Mouse (Mus musculus): ENCODE data around the gene Rexo5. TPM values are rescaled to one million over a fixed set of nuclear protein-coding genes. Genes with fewer than 3 reads are reported as not detected.

The Rexo5 gene
- 24.0 and 27.4 TPM in 2 replicates for polyA plus RNA-seq (2014; fragmentation: Nextera tagmentation; extraction: Ambion mirVana)

DNA sequence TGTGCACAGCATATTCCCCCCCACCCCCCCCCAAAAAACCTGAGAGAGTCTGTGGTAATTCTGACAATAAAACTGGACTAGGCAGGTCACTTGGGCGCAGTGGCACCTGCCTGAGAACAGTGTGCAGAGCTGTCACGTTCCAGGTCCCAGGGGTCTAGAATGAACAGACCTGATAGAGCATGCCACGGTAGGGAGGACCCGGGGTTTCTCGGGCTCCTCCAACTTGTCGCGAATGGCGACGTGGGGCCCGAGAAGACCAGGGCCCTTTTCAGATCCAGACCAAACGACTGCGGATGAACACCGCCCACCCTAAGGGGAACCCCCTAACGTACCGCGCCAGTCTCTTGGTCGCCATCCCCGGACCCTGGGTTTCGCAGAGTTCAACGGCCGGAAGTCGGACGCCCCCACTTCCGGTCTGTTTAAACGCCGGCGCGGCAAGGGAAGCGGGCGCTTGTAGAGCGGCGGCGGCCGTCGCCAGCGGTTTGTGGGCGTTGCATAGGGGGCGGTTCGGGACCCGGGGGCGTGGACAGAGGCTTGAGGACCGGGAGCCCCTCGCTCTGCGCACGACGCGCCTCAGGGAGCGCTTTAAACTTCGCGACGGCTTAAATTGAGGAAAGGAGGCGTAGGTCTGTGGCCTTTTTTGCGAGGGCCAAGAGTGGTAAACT lies at the start of gene Rexo5, which contains the start of gene Eri2:
TSS of gene Rexo5 (plus strand) at position 421 of the 665 bp plus-strand sequence.
TSS of gene Eri2 (minus strand) at position 473 of the 665 bp plus-strand sequence.
- DNase-seq (ENCODE audit: low spot score) (peak; percentile 96), ATAC-seq (ENCODE audit: low FRiP score) (peak; percentile 99)
- H3K36me3 ChIP-seq (ENCODE audit: control insufficient read depth, insufficient read depth, low read length) = no peaks in the 10 kb centered on the region
- WGBS = under 1% methylated on average over 53 of the region's 53 CpGs
- H3K27ac ChIP-seq (ENCODE audit: low read depth, low read length) = peak within 1 kb of the TSS; percentile 67
- peak within 1 kb of the TSS; percentile 74 for H3K4me3 ChIP-seq (ENCODE audit: low read depth, low read length)
- H3K4me2 ChIP-seq (replicated peaks; ENCODE audit: low read depth, low read length) = peak within 1 kb of the TSS; percentile 80
- peak within 1 kb of the TSS; percentile 79 for H3K9ac ChIP-seq (ENCODE audit: low read depth, low read length)
- H3K27me3 ChIP-seq (ENCODE audit: control insufficient read depth, insufficient read depth, low read length) = no peaks in the 10 kb centered on the region
- no peaks in the 10 kb centered on the region for H3K4me1 ChIP-seq (replicated peaks; ENCODE audit: control insufficient read depth, insufficient read depth, low read length)
- no peaks in the 10 kb centered on the region for H3K9me3 ChIP-seq (ENCODE audit: control insufficient read depth, low read length)

DNA sequence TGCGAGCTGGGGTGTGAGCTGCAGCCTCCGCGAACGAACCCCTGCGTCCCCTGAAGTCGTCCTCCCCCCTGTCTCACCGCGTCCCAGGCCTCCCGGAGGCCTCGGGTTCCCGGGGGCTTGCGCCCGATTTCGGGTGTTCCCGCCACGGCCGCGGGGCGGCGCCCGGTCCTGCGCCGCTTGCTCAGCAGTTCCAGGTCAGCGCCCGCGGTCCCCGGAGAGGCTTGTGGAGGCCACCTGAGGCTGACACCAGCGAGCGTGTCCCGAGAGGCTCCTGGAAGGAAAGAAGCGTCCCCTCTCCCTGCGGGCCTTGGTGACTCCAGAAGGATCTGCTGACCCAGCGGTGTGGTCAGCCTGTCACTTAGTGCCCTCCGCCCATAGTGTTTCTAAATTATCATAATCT lies 49.5 kb upstream of the Rexo5 start:
- Histone ChIP-seq H3K9me3 (ENCODE audit: control insufficient read depth, low read length) (no peaks in the 10 kb centered on the region), H3K4me3 (ENCODE audit: low read depth, low read length) (no peak overlapping the region), H3K4me1 (replicated peaks; ENCODE audit: control insufficient read depth, insufficient read depth, low read length) (0 out of 2 replicates have a peak, but pooled peaks cover 2% of the 10 kb centered on the region), H3K4me2 (replicated peaks; ENCODE audit: low read depth, low read length) (peak overlapping the region; percentile 25), H3K9ac (ENCODE audit: low read depth, low read length) (no peak overlapping the region), H3K36me3 (ENCODE audit: control insufficient read depth, insufficient read depth, low read length) (no peaks in the 10 kb centered on the region), H3K27me3 (ENCODE audit: control insufficient read depth, insufficient read depth, low read length) (no peaks in the 10 kb centered on the region), H3K27ac (ENCODE audit: low read depth, low read length) (no peak overlapping the region)
- DNase-seq (ENCODE audit: low spot score) = peak; percentile 62
- WGBS = 9% methylated on average over 34 of the region's 34 CpGs
- ATAC-seq (ENCODE audit: low FRiP score) = peak; percentile 62

DNA sequence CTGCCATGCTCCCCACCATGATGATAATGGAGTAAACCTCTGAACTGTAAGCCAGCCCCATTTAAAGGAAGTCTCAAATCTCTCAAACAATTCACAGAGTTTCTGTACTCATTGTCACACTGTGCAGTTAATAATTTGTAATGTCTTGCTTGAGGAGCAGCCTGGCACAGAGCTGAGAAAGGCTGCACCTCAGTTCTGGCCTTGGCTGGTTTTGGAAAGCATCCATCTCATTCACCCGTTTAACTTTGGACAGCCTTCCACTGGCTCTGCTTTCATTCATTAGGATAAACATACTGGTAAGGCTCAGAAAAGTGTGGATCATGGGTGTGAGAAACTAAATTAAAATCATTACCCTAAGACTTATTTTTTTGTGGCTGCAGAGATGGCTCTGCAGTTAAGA lies 47.9 kb upstream of the Rexo5 start:
- ATAC-seq (ENCODE audit: low FRiP score) (no peak), DNase-seq (ENCODE audit: low spot score) (no peak)
- Histone ChIP-seq H3K4me1 (replicated peaks; ENCODE audit: control insufficient read depth, insufficient read depth, low read length) (0 out of 2 replicates have a peak, but pooled peaks cover 2% of the 10 kb centered on the region), H3K4me2 (replicated peaks; ENCODE audit: low read depth, low read length) (no peak overlapping the region), H3K27ac (ENCODE audit: low read depth, low read length) (no peak overlapping the region), H3K9me3 (ENCODE audit: control insufficient read depth, low read length) (no peaks in the 10 kb centered on the region), H3K4me3 (ENCODE audit: low read depth, low read length) (no peak overlapping the region), H3K9ac (ENCODE audit: low read depth, low read length) (no peak overlapping the region), H3K36me3 (ENCODE audit: control insufficient read depth, insufficient read depth, low read length) (no peaks in the 10 kb centered on the region), H3K27me3 (ENCODE audit: control insufficient read depth, insufficient read depth, low read length) (no peaks in the 10 kb centered on the region)
- WGBS = 89% methylated on average over 1 of the region's 1 CpGs

DNA sequence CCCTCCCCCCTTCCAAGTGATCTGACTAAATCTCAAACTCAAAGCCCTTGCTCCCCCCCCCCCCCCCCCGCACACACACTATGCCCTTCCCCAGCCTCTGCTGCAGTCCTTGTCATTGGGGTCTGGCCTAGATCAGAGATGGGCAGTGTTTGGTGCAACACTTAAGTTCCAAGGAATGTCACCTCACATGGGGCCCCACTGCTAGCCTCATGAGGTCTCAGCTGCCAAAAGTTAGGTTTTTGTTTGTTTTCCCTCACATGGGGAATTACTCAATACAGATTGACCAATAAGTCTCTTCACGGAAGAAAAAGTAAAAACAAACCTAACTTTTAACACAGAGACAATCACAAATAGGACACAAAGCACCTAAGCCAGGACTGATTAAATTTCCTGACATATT lies 45.0 kb upstream of the Rexo5 start:
- H3K27me3 ChIP-seq (ENCODE audit: control insufficient read depth, insufficient read depth, low read length) = no peaks in the 10 kb centered on the region
- no peaks in the 10 kb centered on the region for H3K36me3 ChIP-seq (ENCODE audit: control insufficient read depth, insufficient read depth, low read length)
- H3K4me1 ChIP-seq (replicated peaks; ENCODE audit: control insufficient read depth, insufficient read depth, low read length) = 0 out of 2 replicates have a peak, but pooled peaks cover 2% of the 10 kb centered on the region
- no peaks in the 10 kb centered on the region for H3K9me3 ChIP-seq (ENCODE audit: control insufficient read depth, low read length)
- no peak overlapping the region for H3K9ac ChIP-seq (ENCODE audit: low read depth, low read length)
- H3K4me2 ChIP-seq (replicated peaks; ENCODE audit: low read depth, low read length) = no peak overlapping the region
- H3K4me3 ChIP-seq (ENCODE audit: low read depth, low read length) = no peak overlapping the region
- DNase-seq (ENCODE audit: low spot score) (no peak), ATAC-seq (ENCODE audit: low FRiP score) (no peak)
- WGBS = 79% methylated on average over 1 of the region's 2 CpGs
- H3K27ac ChIP-seq (ENCODE audit: low read depth, low read length) = no peak overlapping the region

DNA sequence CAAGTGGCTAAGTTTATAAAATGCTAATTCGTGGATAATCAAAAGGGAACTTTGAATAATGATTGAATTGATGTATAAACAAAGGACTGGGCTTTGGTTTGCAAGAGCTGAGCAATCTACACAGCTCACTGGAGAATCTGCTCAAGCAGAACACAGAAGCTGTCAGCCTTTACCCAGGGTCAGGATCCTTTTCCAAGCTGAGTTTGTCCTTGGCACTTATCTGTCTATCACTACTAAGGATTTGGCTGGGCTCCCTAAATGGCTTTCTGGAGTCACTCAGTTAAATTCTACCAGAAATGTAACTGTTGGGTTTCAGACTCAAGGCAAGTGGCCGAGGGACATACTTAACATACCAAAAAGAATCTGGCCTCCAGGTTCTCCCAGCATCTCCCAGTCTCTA lies 43.9 kb upstream of the Rexo5 start:
- Histone ChIP-seq H3K27ac (ENCODE audit: low read depth, low read length) (no peak overlapping the region), H3K9me3 (ENCODE audit: control insufficient read depth, low read length) (no peaks in the 10 kb centered on the region), H3K36me3 (ENCODE audit: control insufficient read depth, insufficient read depth, low read length) (no peaks in the 10 kb centered on the region), H3K9ac (ENCODE audit: low read depth, low read length) (no peak overlapping the region), H3K4me3 (ENCODE audit: low read depth, low read length) (no peak overlapping the region), H3K4me2 (replicated peaks; ENCODE audit: low read depth, low read length) (no peak overlapping the region), H3K4me1 (replicated peaks; ENCODE audit: control insufficient read depth, insufficient read depth, low read length) (no peaks in the 10 kb centered on the region), H3K27me3 (ENCODE audit: control insufficient read depth, insufficient read depth, low read length) (no peaks in the 10 kb centered on the region)
- 67% methylated on average over 2 of the region's 2 CpGs for WGBS
- DNase-seq (ENCODE audit: low spot score) = no peak
- ATAC-seq (ENCODE audit: low FRiP score) = no peak

DNA sequence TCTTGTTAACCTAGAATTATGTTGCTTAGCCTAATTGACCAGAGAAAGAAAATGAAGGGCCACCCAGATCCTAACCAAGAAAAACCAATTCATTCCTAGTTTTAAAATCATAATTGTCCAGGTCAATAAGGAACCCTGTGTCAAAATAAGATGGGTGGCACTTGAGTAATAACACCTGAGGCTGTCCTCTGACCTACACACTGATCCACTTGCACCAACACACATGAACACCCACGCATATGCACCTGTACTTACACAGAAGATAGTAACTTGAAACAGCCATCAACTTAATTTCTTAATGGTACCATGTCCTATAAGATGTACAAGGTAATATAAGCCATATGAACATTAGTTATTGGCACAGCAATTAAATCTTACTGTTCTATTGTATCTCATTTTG lies 40.1 kb upstream of the Rexo5 start:
- no peak for ATAC-seq (ENCODE audit: low FRiP score)
- H3K9ac ChIP-seq (ENCODE audit: low read depth, low read length) = no peak overlapping the region
- H3K27ac ChIP-seq (ENCODE audit: low read depth, low read length) = no peak overlapping the region
- no peaks in the 10 kb centered on the region for H3K9me3 ChIP-seq (ENCODE audit: control insufficient read depth, low read length)
- H3K4me1 ChIP-seq (replicated peaks; ENCODE audit: control insufficient read depth, insufficient read depth, low read length) = no peaks in the 10 kb centered on the region
- H3K27me3 ChIP-seq (ENCODE audit: control insufficient read depth, insufficient read depth, low read length) = no peaks in the 10 kb centered on the region
- H3K36me3 ChIP-seq (ENCODE audit: control insufficient read depth, insufficient read depth, low read length) = no peaks in the 10 kb centered on the region
- no peak overlapping the region for H3K4me2 ChIP-seq (replicated peaks; ENCODE audit: low read depth, low read length)
- DNase-seq (ENCODE audit: low spot score) = no peak
- H3K4me3 ChIP-seq (ENCODE audit: low read depth, low read length) = no peak overlapping the region
- WGBS = 93% methylated on average over 1 of the region's 1 CpGs

DNA sequence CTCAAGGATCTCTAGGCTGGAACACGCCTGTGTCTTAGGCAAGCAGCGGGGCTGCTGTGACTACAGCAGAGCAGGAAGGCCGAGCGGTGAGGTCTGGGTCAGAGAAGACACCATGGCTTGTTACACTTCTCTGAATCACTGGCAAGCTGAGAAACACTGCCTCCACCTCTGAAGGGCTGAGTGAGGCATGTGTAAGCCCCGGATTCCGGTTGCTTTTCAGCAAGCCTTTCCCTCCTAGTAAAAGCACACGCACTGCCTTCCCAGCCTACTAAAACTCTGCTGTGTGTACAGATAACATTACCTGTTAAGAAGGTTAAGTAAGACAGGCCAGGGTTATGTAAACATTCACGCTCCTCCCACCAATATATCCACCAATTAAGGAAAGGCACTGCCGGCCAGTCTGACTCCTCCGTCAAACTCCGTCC lies 33.3 kb upstream of the Rexo5 start, which contains the start of gene Acsm3:
TSS of gene Acsm3 (plus strand) at position 397 of the 425 bp plus-strand sequence.
- DNase-seq (ENCODE audit: low spot score) (no peak), ATAC-seq (ENCODE audit: low FRiP score) (no peak)
- no peaks in the 10 kb centered on the region for H3K9me3 ChIP-seq (ENCODE audit: control insufficient read depth, low read length)
- H3K9ac ChIP-seq (ENCODE audit: low read depth, low read length) = no peak within 1 kb of the TSS
- H3K36me3 ChIP-seq (ENCODE audit: control insufficient read depth, insufficient read depth, low read length) = no peaks in the 10 kb centered on the region
- no peak within 1 kb of the TSS for H3K4me3 ChIP-seq (ENCODE audit: low read depth, low read length)
- 90% methylated on average over 11 of the region's 11 CpGs for WGBS
- no peak within 1 kb of the TSS for H3K4me2 ChIP-seq (replicated peaks; ENCODE audit: low read depth, low read length)
- H3K27me3 ChIP-seq (ENCODE audit: control insufficient read depth, insufficient read depth, low read length) = no peaks in the 10 kb centered on the region
- H3K27ac ChIP-seq (ENCODE audit: low read depth, low read length) = no peak within 1 kb of the TSS
- no peaks in the 10 kb centered on the region for H3K4me1 ChIP-seq (replicated peaks; ENCODE audit: control insufficient read depth, insufficient read depth, low read length)

DNA sequence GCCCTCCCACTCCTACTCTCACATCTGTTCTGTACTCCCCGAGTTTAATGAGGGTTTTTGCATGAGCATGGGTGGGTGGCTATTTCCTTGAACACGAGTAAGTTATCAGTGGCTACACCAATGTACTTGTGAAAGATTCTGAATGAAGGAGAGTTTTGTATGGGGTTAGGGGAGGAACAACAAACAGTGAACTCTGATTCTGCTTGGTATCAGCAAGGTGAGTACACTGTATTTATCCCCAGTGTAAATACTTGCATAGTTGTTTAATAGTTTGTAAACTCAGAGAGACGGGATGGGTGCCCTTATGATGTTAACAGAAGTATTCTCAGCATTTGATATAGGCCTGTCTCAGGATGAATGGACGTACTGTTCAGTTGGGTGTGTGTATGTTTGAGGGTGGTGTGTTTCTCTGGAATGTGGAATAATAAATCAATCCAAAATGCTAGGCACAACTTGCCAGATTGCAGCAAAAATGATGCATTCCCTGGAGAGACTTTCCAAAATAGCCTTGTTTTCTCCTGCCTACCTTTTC lies 31.6 kb upstream of the Rexo5 start:
- Histone ChIP-seq H3K4me1 (replicated peaks; ENCODE audit: control insufficient read depth, insufficient read depth, low read length) (no peaks in the 10 kb centered on the region), H3K36me3 (ENCODE audit: control insufficient read depth, insufficient read depth, low read length) (no peaks in the 10 kb centered on the region), H3K27me3 (ENCODE audit: control insufficient read depth, insufficient read depth, low read length) (no peaks in the 10 kb centered on the region), H3K4me2 (replicated peaks; ENCODE audit: low read depth, low read length) (no peak overlapping the region), H3K4me3 (ENCODE audit: low read depth, low read length) (no peak overlapping the region), H3K9ac (ENCODE audit: low read depth, low read length) (no peak overlapping the region), H3K9me3 (ENCODE audit: control insufficient read depth, low read length) (no peaks in the 10 kb centered on the region), H3K27ac (ENCODE audit: low read depth, low read length) (no peak overlapping the region)
- 74% methylated on average over 4 of the region's 4 CpGs for WGBS
- no peak for DNase-seq (ENCODE audit: low spot score)
- ATAC-seq (ENCODE audit: low FRiP score) = no peak

DNA sequence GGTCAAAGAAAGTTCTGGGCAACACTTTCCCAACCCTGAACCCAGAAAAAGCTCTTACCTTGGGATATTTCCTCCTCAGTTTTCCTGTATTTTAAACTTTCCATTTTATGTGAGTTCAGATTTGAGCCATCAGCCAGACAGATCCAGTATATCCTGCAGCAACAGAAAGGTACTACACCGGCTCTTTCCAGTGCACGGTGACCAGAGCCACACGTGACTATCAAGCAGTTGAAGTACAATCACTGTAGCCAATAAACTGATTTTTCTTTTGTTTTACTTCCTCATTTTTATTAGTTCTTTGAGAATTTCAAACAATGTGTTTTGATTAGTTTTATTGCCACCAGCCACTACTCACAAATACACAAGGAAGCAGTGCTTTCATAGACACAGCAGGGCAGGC lies 29.4 kb upstream of the Rexo5 start:
- Histone ChIP-seq H3K4me3 (ENCODE audit: low read depth, low read length) (no peak overlapping the region), H3K36me3 (ENCODE audit: control insufficient read depth, insufficient read depth, low read length) (no peaks in the 10 kb centered on the region), H3K4me2 (replicated peaks; ENCODE audit: low read depth, low read length) (no peak overlapping the region), H3K4me1 (replicated peaks; ENCODE audit: control insufficient read depth, insufficient read depth, low read length) (no peaks in the 10 kb centered on the region), H3K27ac (ENCODE audit: low read depth, low read length) (no peak overlapping the region), H3K27me3 (ENCODE audit: control insufficient read depth, insufficient read depth, low read length) (no peaks in the 10 kb centered on the region), H3K9me3 (ENCODE audit: control insufficient read depth, low read length) (no peaks in the 10 kb centered on the region), H3K9ac (ENCODE audit: low read depth, low read length) (no peak overlapping the region)
- DNase-seq (ENCODE audit: low spot score) (no peak), ATAC-seq (ENCODE audit: low FRiP score) (no peak)
- WGBS = 96% methylated on average over 3 of the region's 3 CpGs

All from hindbrain, embryonic 11.5 days (tissue).